Mouse (Mus musculus) Patski (cell line): ENCODE measurements around the gene Rbsn. TPM values are rescaled to one million over a fixed set of nuclear protein-coding genes. Genes with fewer than 3 reads are reported as not detected.

ENCODE experiments used
- ATAC-seq: fragments of 100-300 bp; one replicate; pipeline ENCODE4 v1.8.0; 2021
- CTCF ChIA-PET: fragments of 350-600 bp; sonication (Branson Sonifier 250); formaldehyde crosslinking; loops from one replicate; lab custom pipeline; 2022; ENCODE audit warnings: inconsistent platforms; lab: Charles Lee
- POLR2A ChIA-PET: fragments of 350-600 bp; sonication (Branson Sonifier 250); formaldehyde crosslinking; loops from one replicate; lab custom pipeline; 2022; ENCODE audit warnings: antibody characterized with exemption, inconsistent platforms; lab: Charles Lee
- DNase-seq: peaks from one replicate; pipeline ENCODE4 v3.0.0-alpha.2; 2011; ENCODE audit warnings: low read depth, low spot score
- H3K27me3 ChIP-seq: fragments of 371-371 bp; one replicate; pipeline ENCODE4 v1.5.1; 2021
- CTCF ChIP-seq: fragments of 100-300 bp; IDR thresholded peaks from one replicate; pipeline ENCODE4 v1.5.1; 2021
- in situ Hi-C: fragments of 300-500 bp; cut with MboI; formaldehyde crosslinking; loops from 3 replicates; pipeline ENCODE4 v1.11.1; 2018; ENCODE audit warnings: low pct_unique_long_range_greater_than_20kb, mixed read lengths
- polyA plus RNA-seq: library from polyadenylated mRNA; unstranded; gene quantifications from one replicate; pipeline ENCODE4 v1.2.3, GENCODE M21; 2021

Gene Rbsn
- polyA plus RNA-seq, 1 experiment from 2014 or later = 21.7 TPM

DNA sequence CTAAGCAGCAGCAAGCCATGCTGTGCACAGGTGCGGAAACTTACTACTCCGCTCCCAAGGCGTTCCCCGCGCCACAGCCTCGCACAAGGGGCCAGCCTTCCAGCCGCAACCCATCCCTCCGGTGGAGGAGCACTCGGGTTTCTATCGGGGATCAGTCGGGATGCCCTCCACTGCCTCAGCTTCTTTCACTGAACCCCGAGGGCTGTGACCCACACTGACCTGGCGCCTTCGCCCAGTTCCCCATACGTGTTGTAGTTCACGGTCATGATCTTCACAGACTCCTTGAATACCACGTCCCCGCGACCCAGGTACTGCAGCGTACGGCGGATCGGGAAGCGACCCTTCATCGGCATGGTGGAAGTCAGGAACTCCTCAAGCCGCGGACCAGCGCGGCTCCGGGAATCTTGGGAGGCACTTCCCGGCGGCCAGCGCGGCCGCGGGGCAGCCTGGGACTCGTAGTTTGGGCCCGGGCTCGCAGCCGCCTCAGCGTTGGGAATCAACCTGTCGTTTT lies 31.0 kb downstream of the Rbsn start, which contains the start of gene Mrps25:
TSS of gene Mrps25 (minus strand) at position 413 of the 511 bp plus-strand sequence.
- no peak for TF ChIP-seq CTCF
- H3K27me3 ChIP-seq = no peaks in the 10 kb centered on the region
- in situ Hi-C loops = no loop called here
- DNase-seq = no peak
- CTCF ChIA-PET = interaction anchor here (1.2 kb wide), 1 partner anchor 22 kb away, joined by 3 read pairs; no protein-coding TSS in a partner anchor
- ATAC-seq = peak; percentile 86
- POLR2A ChIA-PET = interaction anchor here (0.8 to 1.2 kb wide), 3 partner anchors 9 to 80 kb away, joined by 3 read pairs; no protein-coding TSS in a partner anchor

DNA sequence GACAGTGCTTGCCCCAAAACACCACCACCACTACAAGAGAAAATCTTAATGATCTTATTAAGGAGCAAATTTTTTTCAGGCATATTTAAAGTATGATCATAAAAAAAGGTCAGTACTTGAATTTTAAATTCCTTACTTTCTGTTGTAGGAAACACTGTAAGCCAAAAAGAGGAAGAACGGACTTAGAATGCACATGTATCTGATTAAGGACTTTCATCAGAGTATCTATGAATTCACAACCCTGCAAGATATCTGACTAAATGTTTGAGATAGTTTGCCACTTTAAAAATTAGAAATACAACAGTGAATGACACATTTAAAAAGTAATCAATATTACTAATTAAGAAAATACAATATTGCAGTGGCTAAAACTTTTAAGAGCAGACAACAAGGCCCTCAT lies 38.3 kb downstream of the Rbsn start:
- no peak for DNase-seq
- in situ Hi-C loops = no loop called here
- no peaks in the 10 kb centered on the region for H3K27me3 ChIP-seq
- no peak for TF ChIP-seq CTCF
- ChIA-PET POLR2A (no interaction called here), CTCF (no interaction called here)
- no peak for ATAC-seq

DNA sequence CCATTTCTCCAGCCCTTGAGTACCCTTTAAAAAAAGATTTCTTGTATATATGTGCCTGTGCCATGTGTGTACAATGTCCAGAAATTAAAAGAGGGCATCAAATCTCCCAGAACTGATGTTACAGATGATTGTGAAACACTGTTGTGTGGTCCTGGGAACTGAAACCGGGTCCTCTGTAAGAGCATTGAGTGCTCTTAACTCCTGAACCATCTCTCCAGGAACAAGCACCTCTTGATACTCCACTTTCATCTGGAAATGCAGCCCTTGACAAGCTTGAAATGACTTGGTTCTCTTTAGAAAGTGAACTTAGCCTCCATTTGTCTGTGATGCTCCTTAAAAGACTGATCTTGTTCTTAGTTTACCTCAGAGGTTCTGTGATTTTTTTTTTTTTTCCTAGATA lies 52.0 kb downstream of the Rbsn start:
- H3K27me3 ChIP-seq = no peaks in the 10 kb centered on the region
- POLR2A ChIA-PET = no interaction called here
- no peak for ATAC-seq
- no peak for TF ChIP-seq CTCF
- no peak for DNase-seq
- CTCF ChIA-PET = interaction anchor here (0.7 kb wide), 1 partner anchor 11 kb away, joined by 3 read pairs; no protein-coding TSS in a partner anchor
- in situ Hi-C loops = no loop called here

DNA sequence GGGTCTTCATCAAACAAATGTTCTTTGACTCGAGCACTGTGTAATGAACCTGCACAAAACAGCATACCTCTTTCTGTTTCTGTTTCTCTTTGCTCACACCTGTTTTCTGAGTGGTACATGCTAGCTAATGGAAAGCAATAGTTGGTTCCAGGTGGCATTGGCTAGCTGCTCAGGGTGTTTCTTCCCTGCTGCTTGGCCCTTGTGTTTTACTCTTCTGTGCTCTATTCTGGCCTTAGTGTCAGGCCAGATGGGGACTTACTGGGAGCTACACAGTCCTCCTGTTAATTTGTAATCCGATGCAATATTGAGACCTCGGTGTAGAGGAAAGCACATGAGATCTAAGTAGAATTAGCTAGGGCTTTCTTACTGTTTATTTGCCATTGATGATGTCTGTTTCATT lies 55.9 kb downstream of the Rbsn start:
- ChIA-PET POLR2A (no interaction called here), CTCF (no interaction called here)
- ATAC-seq (no peak), DNase-seq (no peak)
- TF ChIP-seq CTCF = no peak
- no peaks in the 10 kb centered on the region for H3K27me3 ChIP-seq
- in situ Hi-C loops = no loop called here

DNA sequence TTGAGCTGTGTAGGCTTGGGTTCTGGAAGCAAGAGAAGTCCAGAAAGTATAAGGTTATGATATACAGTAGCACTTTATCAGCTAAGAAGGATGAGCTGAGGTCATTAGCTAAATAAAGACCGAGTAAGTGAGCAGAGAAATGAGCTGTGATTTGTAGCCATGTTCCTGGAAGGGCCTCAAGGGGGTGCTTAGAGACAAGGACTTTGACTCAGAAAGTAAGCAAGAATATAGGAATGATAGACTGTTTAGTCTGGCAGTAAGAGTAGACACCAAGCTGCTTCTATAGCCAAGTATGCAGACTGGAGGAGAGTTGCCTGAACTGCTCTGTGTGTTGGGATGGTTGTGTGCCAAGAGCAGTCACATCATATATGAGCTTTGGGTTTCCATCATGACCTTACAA lies 61.0 kb downstream of the Rbsn start:
- DNase-seq = no peak
- no peak for TF ChIP-seq CTCF
- ATAC-seq = no peak
- ChIA-PET POLR2A (no interaction called here), CTCF (no interaction called here)
- H3K27me3 ChIP-seq = no peaks in the 10 kb centered on the region
- in situ Hi-C loops = no loop called here

DNA sequence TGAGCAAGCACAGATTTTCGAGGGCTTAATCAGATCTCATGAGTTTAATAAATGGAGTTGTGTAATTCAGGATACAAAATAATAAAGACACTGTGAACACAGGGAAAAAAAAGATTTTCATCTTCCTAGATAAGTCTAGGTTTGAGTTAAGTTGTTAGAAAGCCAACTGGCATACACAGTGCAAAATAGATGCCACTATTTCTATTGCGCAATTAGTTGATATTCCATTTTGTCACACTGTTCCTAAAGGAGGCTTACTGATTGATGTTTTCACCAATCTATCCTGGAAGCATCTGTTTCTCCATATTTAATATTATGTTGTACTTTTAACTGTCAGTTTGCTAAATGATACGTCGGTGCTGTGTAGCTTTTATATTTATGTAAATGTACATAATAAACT lies 68.8 kb downstream of the Rbsn start:
- DNase-seq (no peak), ATAC-seq (no peak)
- H3K27me3 ChIP-seq = no peaks in the 10 kb centered on the region
- in situ Hi-C loops = no loop called here
- POLR2A ChIA-PET = no interaction called here
- no peak for TF ChIP-seq CTCF
- CTCF ChIA-PET = no interaction called here

Other genes starting within 250 kb of the Rbsn start
- gene Fgd5, start 236.0 kb downstream of the Rbsn start, polyA plus RNA-seq = 0.06 TPM
- gene Nr2c2, start 123.5 kb downstream of the Rbsn start, polyA plus RNA-seq = 31.5 TPM
- gene Mrps25, start 30.9 kb downstream of the Rbsn start, polyA plus RNA-seq = 92.5 TPM
- not detected for gene Trh, start 29.7 kb upstream of the Rbsn start, polyA plus RNA-seq